Mouse (Mus musculus) layer of hippocampus, adult 18-20 months (tissue): ENCODE data around the gene Cflar. TPM values are rescaled to one million over a fixed set of nuclear protein-coding genes. Genes with fewer than 3 reads are reported as not detected.

ENCODE experiments used
- total RNA-seq, 2 experiments: library from RNA; stranded (reverse); gene quantifications; 2 replicates each; pipeline ENCODE4 v1.2.3; 2021

Gene Cflar
- total RNA-seq, 2 experiments from 2014 or later, result 41.1 to 41.5 TPM

Other genes starting within 250 kb of the Cflar start
- gene Orc2, start 206.4 kb upstream of the Cflar start, total RNA-seq, result 10 to 100 TPM; 24.1 to 27.1 TPM
- 100 to 1,000 TPM; 132 to 154 TPM for gene Fam126b, start 125.2 kb upstream of the Cflar start, total RNA-seq
- gene Ndufb3, start 125.1 kb upstream of the Cflar start, total RNA-seq, result 100 to 1,000 TPM; 117 to 121 TPM
- gene Als2cr12, start 15.5 kb upstream of the Cflar start, total RNA-seq, result not detected
- 1 to 10 TPM; 2.0 TPM for gene Casp8, start 83.9 kb downstream of the Cflar start, total RNA-seq